Comparison of ENCODE assay signal across 13 mouse cellular contexts in the genomic region with DNA sequence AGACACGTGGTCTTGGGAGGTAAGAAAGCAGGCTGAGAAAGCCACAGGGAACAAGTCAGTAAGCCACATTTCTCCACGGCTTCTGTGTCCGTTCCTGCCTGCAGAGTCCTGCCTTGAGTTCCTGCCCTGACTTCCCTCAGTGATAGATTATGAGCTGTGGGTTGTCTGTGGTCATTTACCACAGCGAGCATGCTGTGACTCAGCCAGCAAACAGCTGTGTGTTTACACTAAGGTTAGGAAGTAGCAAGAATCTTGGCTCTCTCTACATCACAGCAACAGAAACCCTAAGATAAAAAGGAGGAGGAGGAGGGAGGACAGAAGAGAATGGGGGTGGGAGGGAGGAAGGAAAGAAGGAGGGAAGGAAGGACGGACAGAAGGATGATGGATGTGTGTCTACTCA.
"Had no signal": no experiment of that assay in that cellular context is flagged by ENCODE, and none has a peak within 500 bp of the region (broad histone marks: within the 10 kb centered on the region; RNA-seq: fewer than 3 reads in every experiment).

No protein-coding gene starts in this region.

- DNase-seq: kidney, adult 2 months; kidney, postnatal 14 days; right cerebral cortex, adult 18-20 months; right cerebral cortex, postnatal 25 days; thymus, adult 18-20 months; thymus, postnatal 25 days had no signal

- H3K36me3 ChIP-seq: intestine, embryonic 15.5 days; kidney, embryonic 15.5 days; liver, embryonic 12.5 days; midbrain, embryonic 13.5 days; neural tube, embryonic 15.5 days had no signal

- H3K4me3 ChIP-seq: intestine, embryonic 15.5 days; kidney, embryonic 15.5 days; left cerebral cortex, adult 2 months; limb, embryonic 15.5 days; liver, embryonic 12.5 days; midbrain, embryonic 13.5 days; neural tube, embryonic 15.5 days had no signal

- H3K9ac ChIP-seq: intestine, embryonic 15.5 days; kidney, embryonic 15.5 days; limb, embryonic 15.5 days; liver, embryonic 12.5 days; midbrain, embryonic 13.5 days; neural tube, embryonic 15.5 days had no signal

- ATAC-seq: intestine, embryonic 15.5 days; liver, embryonic 12.5 days; midbrain, embryonic 13.5 days had no signal

- H3K4me1 ChIP-seq: intestine, embryonic 15.5 days; liver, embryonic 12.5 days; midbrain, embryonic 13.5 days had no signal

- H3K4me2 ChIP-seq: intestine, embryonic 15.5 days; kidney, embryonic 15.5 days; limb, embryonic 15.5 days; liver, embryonic 12.5 days; midbrain, embryonic 13.5 days; neural tube, embryonic 15.5 days had no signal

- H3K9me3 ChIP-seq: intestine, embryonic 15.5 days; kidney, embryonic 15.5 days; limb, embryonic 15.5 days; liver, embryonic 12.5 days; midbrain, embryonic 13.5 days; neural tube, embryonic 15.5 days had no signal

- H3K27me3 ChIP-seq: intestine, embryonic 15.5 days; limb, embryonic 15.5 days; liver, embryonic 12.5 days; midbrain, embryonic 13.5 days; neural tube, embryonic 15.5 days had no signal

- H3K27ac ChIP-seq: intestine, embryonic 15.5 days; kidney, embryonic 15.5 days; left cerebral cortex, adult 2 months; limb, embryonic 15.5 days; liver, embryonic 12.5 days; midbrain, embryonic 13.5 days; neural tube, embryonic 15.5 days had no signal
